Mouse (Mus musculus): ENCODE measurements around the gene Mdm2. TPM values are rescaled to one million over a fixed set of nuclear protein-coding genes. Genes with fewer than 3 reads are reported as not detected.

Gene Mdm2
- total RNA-seq, 1 experiment from 2014 or later: 108 TPM

DNA sequence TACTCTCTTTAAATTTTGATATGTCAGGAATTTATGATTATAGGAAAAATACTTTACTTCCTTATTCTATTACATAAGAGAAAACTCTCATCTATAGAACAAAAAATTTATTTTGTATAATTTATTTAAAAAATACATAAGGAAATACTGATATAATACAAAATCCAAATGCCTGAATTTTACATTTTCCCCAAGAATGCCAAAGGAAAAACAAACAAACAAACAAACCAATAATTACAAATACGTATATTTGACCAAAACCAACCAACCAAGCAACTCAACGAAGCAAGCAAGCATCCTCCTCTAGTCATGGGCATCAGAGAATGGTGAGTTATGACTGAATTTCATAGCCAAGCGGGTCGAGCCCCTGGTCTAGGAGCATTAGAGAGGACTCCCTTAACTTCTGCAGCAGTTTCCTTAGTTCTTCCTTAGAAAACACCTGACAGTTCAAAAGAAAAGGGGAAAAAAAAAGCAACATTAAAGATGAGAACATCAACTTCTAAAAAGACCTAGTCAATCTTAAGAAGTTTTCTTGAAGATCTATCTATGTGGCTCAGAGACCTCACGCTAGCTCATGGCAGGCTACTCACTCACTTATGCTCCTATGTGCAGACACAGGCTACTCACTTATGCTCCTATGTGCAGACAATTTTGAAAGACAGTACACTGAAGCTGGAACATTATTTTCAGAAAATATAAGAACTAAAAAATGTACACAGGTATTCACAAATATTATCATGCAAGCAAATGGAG, 40.1 kb upstream of the Mdm2 start:
- ATAC-seq (replicated peaks in 1 of 2; ENCODE audit: insufficient read depth in 1 of 2, low FRiP score in 2 of 2, low TSS enrichment in 1 of 2, low read depth in 1 of 2, poor library complexity in 2 of 2, severe bottlenecking in 2 of 2): no peak

DNA sequence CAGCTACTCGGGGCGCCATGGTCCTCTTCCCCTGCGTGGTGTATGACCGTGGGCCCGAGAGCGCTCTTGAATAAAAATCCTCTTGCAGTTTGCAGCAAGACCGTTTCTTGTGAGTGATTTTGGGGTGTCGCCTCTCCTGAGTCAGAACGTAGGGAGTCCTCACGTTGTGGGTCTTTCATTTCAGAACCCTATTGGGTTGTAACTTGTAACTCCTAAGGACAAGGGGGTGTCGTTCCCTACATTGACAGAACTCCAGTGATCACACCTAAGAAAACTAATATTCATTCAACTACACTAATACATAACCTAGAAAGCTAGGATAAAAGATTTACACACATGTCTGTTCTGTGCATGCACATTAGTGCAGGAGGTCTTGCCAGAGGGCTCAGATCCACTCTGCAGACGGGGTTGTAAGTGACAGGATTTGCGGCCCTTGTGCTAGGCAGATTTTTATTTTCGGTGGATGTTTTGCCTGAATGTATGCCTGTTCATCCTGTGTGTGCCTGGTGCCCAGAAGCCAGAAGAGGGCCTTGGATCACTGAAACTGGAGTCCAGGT, 39.3 kb upstream of the Mdm2 start:
- no peak for ATAC-seq (replicated peaks in 1 of 2; ENCODE audit: insufficient read depth in 1 of 2, low FRiP score in 2 of 2, low TSS enrichment in 1 of 2, low read depth in 1 of 2, poor library complexity in 2 of 2, severe bottlenecking in 2 of 2)

DNA sequence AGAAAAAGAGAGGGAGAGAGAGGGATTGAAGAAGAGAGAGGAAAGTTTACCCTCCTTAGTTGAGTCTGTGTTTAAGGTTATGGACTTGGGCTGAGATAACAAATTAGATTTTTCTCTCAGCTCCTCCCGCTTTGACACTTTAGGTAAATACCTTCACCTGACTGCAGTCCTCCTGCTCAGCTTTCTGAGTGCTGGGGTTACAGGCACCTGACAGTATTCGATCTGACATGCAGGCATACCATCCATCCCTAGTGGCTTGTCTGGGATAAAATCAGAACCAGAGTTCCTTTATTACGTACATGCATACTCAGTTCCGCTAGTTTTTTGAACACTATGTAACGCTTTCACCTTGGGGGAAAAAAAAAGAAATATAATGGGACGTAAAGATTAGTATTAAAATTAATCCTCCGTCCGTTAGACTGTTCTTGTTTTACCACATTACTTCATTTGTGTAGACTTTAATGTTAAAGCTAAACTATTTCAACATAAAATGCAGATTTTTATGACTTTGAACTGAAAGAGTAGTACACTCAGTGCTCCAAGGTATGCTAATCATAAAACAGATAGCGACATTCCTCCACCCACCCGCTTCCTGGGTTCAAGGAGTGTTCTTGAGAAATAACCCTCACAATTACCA, 38.6 kb upstream of the Mdm2 start:
- no peak for ATAC-seq (replicated peaks in 1 of 2; ENCODE audit: insufficient read depth in 1 of 2, low FRiP score in 2 of 2, low TSS enrichment in 1 of 2, low read depth in 1 of 2, poor library complexity in 2 of 2, severe bottlenecking in 2 of 2)

DNA sequence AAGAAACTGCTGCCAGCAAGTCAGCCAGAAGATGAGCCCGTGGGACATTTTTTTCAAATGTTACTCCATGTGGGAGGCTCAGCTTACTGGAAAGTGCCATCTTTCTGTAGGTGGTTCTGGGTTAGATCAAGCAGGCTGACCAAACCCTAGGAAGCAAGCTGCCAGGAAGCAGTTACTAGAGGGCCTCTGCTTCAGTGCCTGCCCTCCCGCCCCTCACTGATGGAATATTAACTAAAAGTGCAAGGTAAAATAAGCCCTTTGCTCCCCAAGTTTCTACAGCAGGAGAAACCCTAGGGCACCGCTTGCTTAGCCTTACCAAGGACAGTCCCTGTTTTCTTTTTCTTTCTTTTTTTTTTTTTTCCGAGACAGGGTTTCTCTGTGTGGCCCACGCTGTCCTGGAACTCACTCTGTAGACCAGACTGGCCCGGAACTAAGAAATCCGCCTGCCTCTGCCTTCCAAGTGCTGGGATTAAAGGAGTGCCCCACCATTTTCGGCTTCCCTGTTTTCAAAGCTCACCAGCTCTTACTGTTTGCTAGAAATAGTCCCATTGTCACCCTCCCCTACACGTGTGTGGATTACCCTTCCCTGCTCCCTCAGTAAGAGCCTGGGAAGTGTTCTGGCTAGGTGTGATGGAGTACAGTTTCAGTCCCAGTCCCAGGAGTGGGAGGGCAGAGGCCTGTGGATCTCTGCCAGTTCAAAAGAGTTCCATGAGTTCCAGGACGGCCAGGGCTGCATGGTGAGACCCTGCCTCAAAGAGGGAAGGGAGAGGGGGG, 37.9 kb upstream of the Mdm2 start:
- ATAC-seq (replicated peaks in 1 of 2; ENCODE audit: insufficient read depth in 1 of 2, low FRiP score in 2 of 2, low TSS enrichment in 1 of 2, low read depth in 1 of 2, poor library complexity in 2 of 2, severe bottlenecking in 2 of 2): no peak

DNA sequence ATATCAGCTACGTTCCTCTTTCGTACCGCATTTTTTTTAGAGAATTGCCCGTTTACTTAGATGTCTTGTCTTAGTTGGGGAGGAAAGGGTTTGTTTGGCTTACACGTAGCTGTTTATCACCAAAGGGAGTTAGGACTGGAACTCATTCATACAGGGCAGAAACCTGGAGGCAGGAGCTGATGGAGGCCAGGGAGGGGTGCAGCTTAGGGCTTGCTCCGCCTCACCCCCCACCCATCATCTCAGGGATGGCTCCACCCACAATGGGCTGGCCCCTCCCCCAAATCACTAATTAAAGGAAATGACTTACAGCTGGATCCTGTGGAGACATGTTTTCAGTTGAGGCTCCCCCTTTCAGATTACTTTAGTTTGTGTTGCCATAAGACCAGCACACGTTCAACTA, 37.2 kb upstream of the Mdm2 start:
- no peak for ATAC-seq (replicated peaks in 1 of 2; ENCODE audit: insufficient read depth in 1 of 2, low FRiP score in 2 of 2, low TSS enrichment in 1 of 2, low read depth in 1 of 2, poor library complexity in 2 of 2, severe bottlenecking in 2 of 2)

DNA sequence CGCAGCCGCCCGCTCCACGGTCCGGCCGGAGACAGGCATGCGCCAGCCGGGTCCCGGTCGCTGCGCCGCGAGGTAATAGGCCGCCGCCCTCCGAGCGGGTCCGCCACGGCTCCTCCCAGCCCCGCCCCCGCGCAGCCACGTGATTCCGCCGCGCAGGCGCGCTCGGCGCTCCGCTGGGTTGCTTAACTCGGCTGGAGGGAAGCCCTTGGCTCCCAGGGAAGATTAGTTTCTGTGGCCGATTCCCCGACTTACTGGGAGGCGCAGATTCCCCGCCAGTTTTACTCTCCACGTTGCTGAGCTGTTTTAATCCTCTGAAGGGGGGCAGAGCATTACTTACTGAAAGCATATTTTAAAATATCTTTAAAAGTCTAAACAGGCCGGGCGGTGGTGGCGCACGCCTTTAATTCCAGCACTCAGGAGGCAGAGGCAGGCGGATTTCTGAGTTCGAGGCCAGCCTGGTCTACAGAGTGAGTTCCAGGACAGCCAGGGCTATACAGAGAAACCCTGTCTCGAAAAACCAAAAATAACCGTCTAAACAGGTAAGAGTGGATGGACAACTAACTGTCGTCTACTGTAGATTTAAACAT, 35.8 kb upstream of the Mdm2 start, which contains the start of gene Slc35e3:
TSS of gene Slc35e3 (minus strand) at position 69 of the 587 bp plus-strand sequence.
- peak; percentile 86 for ATAC-seq (replicated peaks in 1 of 2; ENCODE audit: insufficient read depth in 1 of 2, low FRiP score in 2 of 2, low TSS enrichment in 1 of 2, low read depth in 1 of 2, poor library complexity in 2 of 2, severe bottlenecking in 2 of 2)

DNA sequence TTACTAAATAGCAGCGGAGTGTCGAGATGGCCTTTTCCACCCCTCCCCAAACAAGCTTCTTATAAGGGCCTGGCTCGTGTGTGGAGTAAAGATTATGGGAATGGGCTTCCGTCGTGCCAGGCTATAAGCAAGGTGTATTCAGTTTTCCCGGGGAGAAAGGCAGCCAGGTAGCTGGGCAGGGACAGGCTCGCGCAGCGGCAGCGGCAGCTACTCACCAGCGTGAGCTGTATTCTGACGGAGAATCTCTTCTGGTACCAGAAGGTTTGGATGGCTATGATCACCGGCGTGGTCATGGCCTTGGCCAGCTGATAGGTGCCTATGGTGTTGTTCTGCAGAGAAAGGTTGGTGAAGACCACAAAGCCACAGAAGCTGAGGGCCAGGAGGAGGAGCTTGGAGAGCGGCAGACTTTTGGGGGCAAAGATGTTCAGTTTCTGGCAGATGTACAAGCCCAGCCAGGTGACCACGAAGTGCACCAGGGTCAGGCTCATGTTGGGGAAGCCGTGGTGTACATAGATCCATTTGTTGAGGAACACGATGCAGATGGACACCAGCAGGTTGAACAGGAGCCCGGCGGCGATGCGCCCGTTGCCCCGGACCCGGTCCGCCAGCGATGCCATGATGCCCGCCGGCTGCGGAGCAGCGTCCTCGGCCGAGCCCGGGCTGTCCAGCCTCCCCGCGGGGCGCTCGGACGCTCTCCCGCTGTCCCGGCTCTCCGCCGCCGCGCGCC, 35.2 kb upstream of the Mdm2 start:
- peak; percentile 29 to 59 for ATAC-seq (replicated peaks in 1 of 2; ENCODE audit: insufficient read depth in 1 of 2, low FRiP score in 2 of 2, low TSS enrichment in 1 of 2, low read depth in 1 of 2, poor library complexity in 2 of 2, severe bottlenecking in 2 of 2)

DNA sequence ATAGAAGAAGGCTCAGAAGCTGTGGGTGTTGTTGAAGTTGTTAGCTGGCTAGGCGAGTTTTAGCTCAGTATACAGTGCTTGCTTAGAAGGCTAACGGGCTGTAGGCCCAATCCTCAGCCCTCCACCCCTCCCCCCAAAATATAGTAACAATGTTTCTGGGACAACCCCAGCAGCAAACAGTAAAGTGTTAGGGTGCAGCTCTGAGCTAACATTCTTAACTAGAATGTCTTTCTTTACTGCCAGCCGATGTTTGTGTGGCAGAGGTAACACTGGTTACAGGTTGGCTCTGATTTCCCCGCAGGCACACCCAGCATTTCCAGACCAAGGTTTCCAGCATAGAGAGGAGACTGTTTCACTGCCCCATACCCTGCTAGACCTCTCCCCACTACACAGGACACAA, 33.4 kb upstream of the Mdm2 start:
- no peak for ATAC-seq (replicated peaks in 1 of 2; ENCODE audit: insufficient read depth in 1 of 2, low FRiP score in 2 of 2, low TSS enrichment in 1 of 2, low read depth in 1 of 2, poor library complexity in 2 of 2, severe bottlenecking in 2 of 2)

DNA sequence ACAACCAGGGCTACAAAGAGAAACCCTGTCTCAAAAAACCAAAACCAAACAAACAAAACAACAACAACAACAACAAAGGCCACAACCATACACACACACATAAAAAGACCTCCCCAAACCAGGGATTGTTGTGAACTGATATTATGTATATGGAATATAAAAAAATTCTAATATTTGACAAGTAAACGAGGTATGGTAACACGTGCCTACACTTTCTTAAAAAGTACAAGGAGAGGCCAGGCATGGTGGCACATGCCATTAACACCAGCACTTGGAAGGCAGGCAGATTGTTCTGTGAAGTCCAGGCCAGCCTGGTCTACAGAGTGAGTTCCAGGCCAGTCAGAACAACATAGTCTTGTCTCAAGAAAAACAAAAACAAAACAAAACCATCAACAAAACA, 32.6 kb upstream of the Mdm2 start:
- ATAC-seq (replicated peaks in 1 of 2; ENCODE audit: insufficient read depth in 1 of 2, low FRiP score in 2 of 2, low TSS enrichment in 1 of 2, low read depth in 1 of 2, poor library complexity in 2 of 2, severe bottlenecking in 2 of 2): no peak

DNA sequence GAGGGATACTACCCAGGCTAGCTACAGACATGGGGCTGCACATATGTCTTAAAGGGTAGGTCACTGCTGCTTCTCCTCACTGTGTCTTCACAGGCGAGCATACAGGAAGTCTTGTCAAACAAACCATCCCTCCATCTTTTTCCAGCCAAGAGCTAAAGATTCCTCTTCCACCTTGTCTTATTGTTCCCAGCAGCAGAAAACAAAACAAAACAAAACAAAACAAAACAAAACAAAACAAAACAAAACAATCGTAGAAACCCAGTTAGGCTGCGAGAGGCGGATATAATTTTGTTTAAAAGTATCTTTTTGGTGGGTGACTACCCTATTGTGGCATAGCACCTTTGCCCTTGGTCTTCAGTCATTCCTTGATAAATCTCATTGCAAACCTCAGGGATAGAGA, 32.1 kb upstream of the Mdm2 start:
- ATAC-seq (replicated peaks in 1 of 2; ENCODE audit: insufficient read depth in 1 of 2, low FRiP score in 2 of 2, low TSS enrichment in 1 of 2, low read depth in 1 of 2, poor library complexity in 2 of 2, severe bottlenecking in 2 of 2): no peak

DNA sequence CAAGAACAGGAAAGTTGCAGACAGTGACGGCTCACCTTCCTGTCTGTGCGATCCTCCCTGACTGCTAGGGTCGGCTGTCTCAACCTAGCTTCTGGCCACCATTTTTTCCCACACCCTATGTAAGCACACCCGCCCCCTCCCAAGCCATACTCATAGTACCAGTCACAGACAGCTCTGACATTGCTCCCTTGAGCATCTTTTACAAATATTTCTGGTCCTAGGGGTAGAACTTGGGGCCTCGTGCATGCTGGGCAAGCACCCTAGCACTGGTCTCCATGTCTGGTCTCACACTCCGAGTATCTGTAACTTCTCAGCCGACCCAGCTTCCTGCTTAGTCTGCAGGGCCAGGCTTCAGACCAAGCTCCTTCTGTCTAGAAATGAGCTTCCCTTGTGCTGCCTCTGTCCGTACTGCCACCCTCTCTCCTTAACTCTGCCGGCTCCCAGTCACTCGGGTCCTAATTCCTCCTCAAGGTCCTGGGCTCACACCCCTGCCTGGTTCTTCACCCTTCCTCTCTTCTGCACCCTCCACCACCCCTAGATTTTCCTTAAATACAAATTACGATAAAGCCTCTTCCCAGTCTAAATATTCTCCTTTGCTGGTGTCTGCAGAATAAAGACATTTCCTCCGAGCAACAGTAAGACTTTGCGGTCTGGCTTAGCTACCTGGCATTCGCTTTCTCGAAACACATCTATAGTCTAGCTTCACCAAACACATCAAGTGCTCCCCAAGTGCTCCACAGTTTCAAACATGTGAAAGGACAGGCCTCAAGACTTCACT, 31.3 kb upstream of the Mdm2 start:
- no peak for ATAC-seq (replicated peaks in 1 of 2; ENCODE audit: insufficient read depth in 1 of 2, low FRiP score in 2 of 2, low TSS enrichment in 1 of 2, low read depth in 1 of 2, poor library complexity in 2 of 2, severe bottlenecking in 2 of 2)

DNA sequence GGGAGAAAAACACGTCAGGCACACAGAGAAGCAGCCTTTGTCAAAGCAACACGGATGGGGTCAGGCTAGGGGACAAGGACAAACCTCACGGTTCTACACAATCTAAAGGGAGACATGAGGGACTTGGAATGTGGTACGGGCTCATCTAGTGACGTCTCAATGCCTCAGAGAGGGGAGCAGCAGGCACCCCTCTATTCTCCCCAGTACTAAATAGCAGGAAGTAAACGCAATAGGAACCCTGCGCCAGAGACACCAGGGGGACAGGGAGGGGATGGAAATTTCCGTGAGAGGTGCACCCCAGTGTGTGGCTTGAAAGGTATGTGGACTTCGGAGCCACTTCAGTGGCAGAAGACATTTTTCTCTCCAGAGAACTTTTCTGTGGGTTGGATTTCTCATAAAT, 30.4 kb upstream of the Mdm2 start:
- ATAC-seq (replicated peaks in 1 of 2; ENCODE audit: insufficient read depth in 1 of 2, low FRiP score in 2 of 2, low TSS enrichment in 1 of 2, low read depth in 1 of 2, poor library complexity in 2 of 2, severe bottlenecking in 2 of 2): no peak

DNA sequence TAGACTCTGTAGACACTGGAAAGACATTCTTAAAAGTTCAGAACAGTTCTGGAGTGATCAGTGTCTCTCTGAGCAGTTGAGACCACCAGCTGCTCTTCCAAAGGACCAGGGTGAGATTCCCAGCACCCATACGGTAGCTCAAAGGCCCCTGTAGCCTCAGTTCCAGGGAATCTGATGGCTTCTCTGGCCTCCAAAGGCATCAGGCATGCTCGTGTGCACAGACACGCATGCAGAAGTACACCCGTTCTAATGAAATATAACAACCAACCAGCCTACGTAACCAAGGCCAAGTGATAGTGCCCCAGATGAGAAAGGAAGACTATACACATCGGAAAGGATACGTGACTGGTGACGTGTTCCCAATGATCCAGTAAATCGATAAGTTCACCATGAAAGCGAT, 29.6 kb upstream of the Mdm2 start:
- ATAC-seq (replicated peaks in 1 of 2; ENCODE audit: insufficient read depth in 1 of 2, low FRiP score in 2 of 2, low TSS enrichment in 1 of 2, low read depth in 1 of 2, poor library complexity in 2 of 2, severe bottlenecking in 2 of 2): no peak

DNA sequence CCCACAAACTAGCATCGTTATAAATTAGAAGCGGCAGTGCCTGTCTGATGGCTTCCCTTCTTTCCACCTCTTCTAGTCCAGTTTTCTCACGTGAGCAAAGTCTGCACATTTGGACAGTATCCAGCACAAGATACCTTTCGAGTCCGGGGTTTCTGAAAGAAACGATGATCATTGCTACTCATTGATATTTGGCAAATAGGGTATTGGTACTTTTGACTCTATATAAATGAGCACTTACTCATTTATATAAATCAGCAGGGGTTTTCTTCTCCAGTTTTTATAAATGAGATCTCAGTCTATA, 29.0 kb upstream of the Mdm2 start:
- ATAC-seq (replicated peaks in 1 of 2; ENCODE audit: insufficient read depth in 1 of 2, low FRiP score in 2 of 2, low TSS enrichment in 1 of 2, low read depth in 1 of 2, poor library complexity in 2 of 2, severe bottlenecking in 2 of 2): no peak

DNA sequence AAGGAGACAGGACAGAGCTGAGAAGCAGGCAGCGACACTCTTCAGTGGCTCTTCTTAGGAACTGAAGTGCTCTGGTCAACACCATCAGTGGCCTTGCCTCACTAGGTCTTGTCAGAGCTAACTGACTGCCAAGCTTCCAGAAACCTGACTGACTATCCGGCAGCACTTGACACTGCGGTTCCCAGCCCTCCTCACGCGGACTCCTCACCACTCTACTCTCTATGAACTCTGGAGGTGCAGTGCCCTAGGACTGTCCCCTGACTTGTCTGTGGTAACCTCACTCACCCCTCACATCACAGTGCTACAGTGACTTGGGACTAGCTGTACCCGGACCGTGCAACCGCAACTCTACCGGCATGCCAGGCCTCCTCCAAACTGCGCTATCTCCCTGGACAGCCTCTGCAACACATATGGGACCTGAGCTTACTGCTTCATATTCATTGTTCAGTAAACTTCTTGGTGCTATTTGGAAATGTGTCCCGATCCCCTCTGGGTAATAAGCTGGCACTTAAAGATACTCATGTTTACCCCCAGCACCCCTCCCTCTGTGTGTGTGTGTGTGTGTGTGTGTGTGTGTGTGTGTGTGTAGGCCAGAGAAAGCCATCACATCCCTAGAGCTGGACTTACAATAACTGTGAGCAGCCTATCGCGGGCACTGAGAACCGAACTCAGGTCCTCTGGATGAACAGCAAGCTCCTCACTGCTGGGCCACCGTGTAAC, 28.5 kb upstream of the Mdm2 start:
- 0 out of 4 replicates have a peak, but pooled peaks of 1 of the 2 experiments have one; percentile 15 for ATAC-seq (replicated peaks in 1 of 2; ENCODE audit: insufficient read depth in 1 of 2, low FRiP score in 2 of 2, low TSS enrichment in 1 of 2, low read depth in 1 of 2, poor library complexity in 2 of 2, severe bottlenecking in 2 of 2)

Data from hematopoietic stem cell, adult 5-6 weeks (primary cell).